Mouse (Mus musculus) hindlimb bud, embryonic 11.5 days (tissue): Measurements from ENCODE around the gene Krt7.

Experiments used
- DNase-seq: peaks from one replicate; pipeline ENCODE4 v3.0.0-alpha.2; 2012; ENCODE audit warnings: low read depth, low spot score; ENCODE audit errors: extremely low spot score

Gene Krt7

GRCm38 (mm10) chr15:101436611-101437010 lies 25.8 kb downstream of the Krt7 start:
- no peak for DNase-seq

DNA sequence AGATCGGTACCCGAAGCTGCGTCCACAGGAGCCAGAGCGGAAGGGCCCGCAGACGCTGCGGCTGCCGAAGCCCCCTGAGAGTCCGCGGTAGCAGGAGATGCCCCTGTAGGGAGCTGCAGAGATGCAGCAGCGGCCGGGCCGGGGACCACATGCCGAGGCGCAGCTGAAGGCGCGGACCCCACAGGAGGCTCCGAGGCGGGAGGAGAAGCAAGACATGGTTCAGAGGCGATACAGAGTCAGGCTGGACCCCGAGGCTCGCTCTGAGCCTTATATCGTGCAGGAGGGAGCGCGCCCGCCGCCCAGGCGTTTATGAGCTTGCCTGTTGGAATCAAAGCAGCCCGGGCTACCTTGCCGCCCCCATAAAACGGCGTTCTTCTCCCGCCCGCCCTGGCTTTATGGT lies 27.7 kb downstream of the Krt7 start, which contains the start of gene Krt87:
TSS of gene Krt87 (minus strand) at position 250 of the 400 bp plus-strand sequence.
- DNase-seq = no peak

GRCm38 (mm10) chr15:101440837-101441236 lies 30.0 kb downstream of the Krt7 start:
- DNase-seq = no peak

DNA sequence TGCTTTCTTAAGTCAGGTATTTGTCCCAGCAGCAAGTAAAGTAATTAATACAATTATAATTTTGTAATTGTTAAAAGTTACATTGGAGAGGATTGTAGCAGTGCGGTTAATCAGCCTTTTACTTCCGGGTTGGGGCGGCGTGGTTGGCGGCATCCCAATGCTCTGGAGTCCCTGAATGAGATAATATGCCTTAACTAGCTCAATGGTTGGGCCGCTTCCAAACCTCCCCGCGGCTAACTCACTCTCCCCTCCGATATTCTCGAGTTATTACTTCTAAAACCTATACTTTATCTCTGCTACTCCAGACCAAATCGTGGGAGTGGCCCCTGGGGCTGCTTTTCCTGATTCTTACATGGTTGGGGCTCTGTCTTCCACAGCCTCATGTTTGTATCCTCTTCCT lies 35.7 kb downstream of the Krt7 start:
- DNase-seq = no peak

DNA sequence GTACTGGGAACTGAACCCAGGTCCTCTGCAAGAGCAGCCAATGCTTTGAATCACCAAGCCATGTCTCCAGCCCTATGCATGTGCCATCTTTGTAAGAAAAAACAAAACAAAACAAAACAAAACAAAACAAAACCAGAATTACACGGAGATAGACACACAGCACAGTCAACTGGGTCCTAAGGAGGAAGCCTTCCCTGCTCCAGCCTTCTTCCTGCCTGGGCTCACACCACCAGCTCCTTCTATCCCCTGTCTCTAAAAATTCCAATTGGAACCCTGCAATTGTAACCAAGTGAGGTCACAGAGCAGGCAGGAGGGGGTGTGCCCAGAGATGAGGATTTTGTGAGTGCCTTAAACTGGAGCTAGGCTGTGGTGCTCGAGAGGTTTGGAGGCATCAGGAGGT lies 36.6 kb downstream of the Krt7 start, which contains the start of gene Krt88:
TSS of gene Krt88 (plus strand) at position 301 of the 400 bp plus-strand sequence.
- no peak for DNase-seq

- DNase-seq = peak; percentile 30
These were observed 42.4 kb downstream of the Krt7 start for GRCm38 (mm10) chr15:101453093-101453736.

DNA sequence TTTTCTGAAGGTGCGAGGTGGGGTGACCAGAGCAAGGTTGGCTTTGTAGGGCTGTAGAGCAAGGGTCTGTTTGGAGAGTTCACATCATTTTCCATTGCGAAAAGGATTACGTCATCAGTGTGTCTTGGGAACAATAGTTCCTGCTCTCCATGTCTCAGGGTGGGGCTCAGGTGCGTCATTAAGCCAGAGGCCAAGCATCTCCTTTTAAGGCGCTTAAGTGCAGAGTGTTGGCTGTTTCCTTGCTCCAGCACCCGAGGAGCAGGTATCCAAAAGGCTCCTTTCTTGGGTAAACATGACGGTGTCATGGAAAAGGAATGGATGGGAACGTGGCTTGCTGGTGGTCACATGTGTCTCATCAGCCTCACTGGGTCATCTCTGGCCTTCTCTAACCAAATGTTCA lies 43.9 kb downstream of the Krt7 start:
- DNase-seq = no peak

DNA sequence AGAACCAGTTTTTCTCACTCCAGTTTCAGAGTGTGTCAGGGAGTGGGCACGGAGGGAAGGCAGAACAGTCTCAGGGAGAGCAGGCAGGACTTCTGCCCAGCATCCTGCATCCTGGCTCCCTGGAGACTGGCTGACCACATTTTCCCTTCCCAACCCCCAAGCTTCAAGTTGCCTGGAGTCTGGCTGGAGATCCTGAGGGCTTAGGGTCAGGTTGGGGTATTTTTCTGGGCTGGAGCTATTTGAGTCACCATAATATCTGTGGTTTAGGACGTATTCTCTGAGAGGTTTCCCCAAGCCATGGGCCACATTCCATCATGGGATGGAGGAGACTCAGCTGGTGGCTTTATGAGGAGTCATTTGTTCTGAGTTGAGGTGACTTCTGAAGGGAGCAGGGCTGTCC lies 44.4 kb downstream of the Krt7 start:
- DNase-seq = no peak

GRCm38 (mm10) chr15:101455891-101456290 lies 45.0 kb downstream of the Krt7 start:
- no peak for DNase-seq

DNA sequence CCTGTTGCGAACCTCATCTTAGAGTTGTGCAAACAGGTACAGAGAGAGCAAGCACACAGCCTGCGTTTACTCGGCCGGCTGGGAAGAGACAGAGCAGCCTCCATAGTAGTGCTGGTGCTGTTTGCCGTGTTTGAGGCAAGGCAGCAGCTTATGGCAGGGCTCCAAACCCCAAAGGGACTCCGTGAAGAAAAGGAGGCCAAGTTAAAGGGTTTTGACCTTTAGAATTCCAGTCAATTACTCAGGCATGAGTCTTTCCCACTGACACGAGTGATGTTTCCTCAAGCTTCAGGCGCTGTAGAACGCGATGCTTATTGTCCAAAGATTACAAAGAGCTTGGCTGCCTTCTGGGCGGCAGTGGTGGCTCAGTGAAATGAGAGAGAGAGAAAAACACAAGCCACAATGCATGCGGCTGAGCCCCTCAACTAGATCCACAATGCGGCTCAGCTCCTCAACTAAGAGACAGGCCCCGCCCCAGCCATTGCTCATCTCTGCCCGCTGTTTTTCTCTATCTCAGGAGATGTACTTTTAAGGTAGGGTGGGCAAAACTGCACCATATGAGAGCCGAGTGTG lies 47.6 kb downstream of the Krt7 start:
- DNase-seq = no peak

GRCm38 (mm10) chr15:101459283-101459682 lies 48.4 kb downstream of the Krt7 start:
- DNase-seq = no peak

DNA sequence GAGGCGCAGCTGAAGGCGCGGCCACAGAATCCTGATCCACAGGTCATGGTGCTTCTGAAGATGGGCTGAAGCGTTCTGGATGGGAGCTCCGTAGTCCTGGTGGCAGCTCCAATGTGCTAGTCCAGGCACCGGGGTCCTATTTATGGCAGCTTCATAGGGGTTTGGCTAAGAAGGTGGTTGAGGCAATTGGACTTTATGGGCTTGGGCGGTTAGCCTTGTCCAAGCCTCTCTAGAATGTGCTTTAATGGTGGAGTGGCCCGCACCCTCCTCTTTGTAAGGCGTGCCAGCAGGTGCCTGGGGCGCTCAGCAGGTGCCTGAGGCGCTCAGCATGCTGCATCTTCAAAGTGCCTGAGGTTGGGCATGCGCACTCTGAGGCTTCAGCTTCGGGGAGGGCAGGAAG lies 52.8 kb downstream of the Krt7 start, which contains the start of gene Krt81:
TSS of gene Krt81 (minus strand) at position 101 of the 400 bp plus-strand sequence.
- no peak for DNase-seq

DNA sequence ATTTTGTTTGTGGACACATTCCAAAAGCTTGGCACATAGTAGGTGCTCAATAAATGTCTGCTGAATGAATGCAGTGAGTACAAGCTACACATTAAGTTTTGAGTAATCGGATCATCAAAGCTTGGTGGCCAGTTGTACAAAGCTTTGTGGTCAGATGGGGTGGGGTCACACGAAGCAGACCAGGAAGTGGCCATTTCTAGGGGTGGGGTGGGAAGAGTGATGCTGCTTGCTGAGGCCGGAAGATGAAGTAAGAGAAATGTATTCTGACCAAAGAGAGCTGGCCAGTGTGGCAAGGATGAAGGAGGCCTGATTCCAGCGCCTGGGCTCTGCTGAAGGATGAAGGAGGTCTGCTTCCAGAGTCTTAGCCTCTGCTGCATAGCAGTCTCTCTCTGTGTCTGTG lies 58.2 kb downstream of the Krt7 start:
- DNase-seq = no peak

- no peak for DNase-seq
These were observed 62.2 kb downstream of the Krt7 start, which contains the start of gene Krt86 for GRCm38 (mm10) chr15:101472952-101473528. Krt86 (plus strand) TSS chr15:101473478.

- DNase-seq = no peak
These were observed 68.3 kb downstream of the Krt7 start for GRCm38 (mm10) chr15:101479007-101479665.

- no peak for DNase-seq
These were observed 68.8 kb downstream of the Krt7 start for GRCm38 (mm10) chr15:101479666-101480060.
